Mouse (Mus musculus): ENCODE measurements around the gene Rasal2. TPM values are rescaled to one million over a fixed set of nuclear protein-coding genes. Genes with fewer than 3 reads are reported as not detected.

Rasal2 gene
- polyA plus RNA-seq, 1 experiment: 1.3 TPM

DNA sequence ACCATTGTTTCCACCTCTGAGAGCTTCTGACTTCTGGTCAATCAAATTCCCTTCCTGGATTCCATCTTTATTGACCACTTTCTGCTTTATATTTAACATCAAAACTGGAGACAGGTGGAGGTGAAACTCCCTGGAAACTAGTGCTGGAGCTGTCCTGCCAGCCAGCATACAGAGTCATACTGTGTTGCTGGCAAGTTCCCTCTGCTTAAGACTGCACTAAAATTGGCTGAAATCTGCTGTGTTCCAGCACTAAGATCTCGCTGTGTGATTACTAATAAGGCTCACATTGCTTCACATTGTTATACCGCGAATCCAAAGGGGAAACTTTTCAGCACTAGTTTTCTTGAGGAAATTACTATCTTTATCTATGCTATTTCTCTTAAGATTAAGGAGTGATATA, 267.8 kb downstream of the Rasal2 start:
- no peak for TF ChIP-seq POLR2A (IDR thresholded peaks at IDR 0.05; ENCODE audit: control insufficient read depth, extremely low read depth, insufficient read depth, low read length, poor library complexity)
- TF ChIP-seq CTCF (IDR thresholded peaks at IDR 0.05; ENCODE audit: borderline replicate concordance, control insufficient read depth, extremely low read depth, insufficient read depth, low read length, poor library complexity): no peak
- no peak overlapping the region for H3K4me3 ChIP-seq (ENCODE audit: control insufficient read depth, insufficient read depth, low read length)

DNA sequence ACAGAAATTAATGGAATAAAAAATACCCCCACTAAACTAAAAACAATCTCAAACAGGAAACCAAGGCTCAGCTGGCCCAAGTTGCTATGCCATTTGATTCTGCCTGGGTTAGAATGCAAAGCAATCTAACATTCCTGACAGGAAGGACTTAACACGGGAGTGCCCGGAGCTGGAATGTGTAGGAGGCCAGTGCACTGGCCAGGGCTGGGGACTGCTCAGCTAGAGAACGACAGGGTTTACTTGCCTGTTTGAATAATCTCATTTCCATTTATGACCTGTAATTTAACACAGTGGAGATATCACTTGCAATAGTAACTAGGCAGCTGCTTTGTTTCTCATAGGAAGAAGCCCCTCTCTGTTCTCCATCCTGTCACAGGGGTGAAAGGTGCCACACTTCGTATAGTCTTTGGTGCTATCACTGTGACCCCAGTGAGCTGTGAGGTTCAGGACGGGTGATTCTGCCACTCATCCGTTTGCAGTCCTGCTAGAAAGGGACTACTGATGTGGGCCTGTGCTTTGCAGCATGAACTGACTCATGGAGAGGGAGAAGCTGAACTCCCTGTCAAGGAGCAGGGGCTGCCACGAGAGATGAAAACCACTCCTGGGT, 269.0 kb downstream of the Rasal2 start:
- Histone ChIP-seq H3K27ac (ENCODE audit: control insufficient read depth, insufficient read depth, low read length) (no peak overlapping the region), H3K4me3 (ENCODE audit: control insufficient read depth, insufficient read depth, low read length) (no peak overlapping the region), H3K27me3 (ENCODE audit: control insufficient read depth, insufficient read depth, low read length) (no peaks in the 10 kb centered on the region), H3K36me3 (ENCODE audit: control insufficient read depth, insufficient read depth, low read length) (no peaks in the 10 kb centered on the region), H3K4me1 (replicated peaks; ENCODE audit: control insufficient read depth, insufficient read depth, low read length) (0 out of 2 replicates have a peak, but pooled peaks cover 2% of the 10 kb centered on the region)
- WGBS: 87% methylated on average over 7 of the region's 7 CpGs
- DNase-seq: no peak
- TF ChIP-seq CTCF (IDR thresholded peaks at IDR 0.05; ENCODE audit: borderline replicate concordance, control insufficient read depth, extremely low read depth, insufficient read depth, low read length, poor library complexity) (no peak), POLR2A (IDR thresholded peaks at IDR 0.05; ENCODE audit: control insufficient read depth, extremely low read depth, insufficient read depth, low read length, poor library complexity) (no peak)

More for the DNA sequence above, 267.8 kb downstream of the Rasal2 start:
- Histone ChIP-seq H3K27ac (ENCODE audit: control insufficient read depth, insufficient read depth, low read length) (no peak overlapping the region), H3K27me3 (ENCODE audit: control insufficient read depth, insufficient read depth, low read length) (no peaks in the 10 kb centered on the region), H3K4me1 (replicated peaks; ENCODE audit: control insufficient read depth, insufficient read depth, low read length) (0 out of 2 replicates have a peak, but pooled peaks cover 2% of the 10 kb centered on the region), H3K36me3 (ENCODE audit: control insufficient read depth, insufficient read depth, low read length) (no peaks in the 10 kb centered on the region)
- WGBS: over 99% methylated on average over 3 of the region's 3 CpGs
- no peak for DNase-seq

DNA sequence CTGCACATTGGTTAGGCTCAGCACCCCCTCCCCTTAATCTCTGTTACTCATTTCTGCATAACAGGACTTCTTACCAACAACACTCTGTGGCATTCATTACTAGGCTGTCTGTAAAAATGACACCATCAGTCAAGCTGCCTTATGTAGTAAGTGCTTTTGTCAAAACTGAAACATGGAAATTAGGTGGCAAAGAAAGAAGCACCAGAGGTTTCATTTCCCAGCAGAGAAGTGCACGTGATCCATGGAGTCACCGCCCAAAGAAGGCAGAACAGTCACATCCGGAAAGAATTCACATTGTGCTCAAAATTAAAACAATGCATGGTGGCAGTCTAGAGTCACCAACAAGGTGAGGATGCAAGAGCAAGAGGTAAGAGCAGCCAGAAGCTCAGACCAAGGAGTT, 271.4 kb downstream of the Rasal2 start:
- WGBS: 89% methylated on average over 3 of the region's 3 CpGs
- Histone ChIP-seq H3K27ac (ENCODE audit: control insufficient read depth, insufficient read depth, low read length) (no peak overlapping the region), H3K36me3 (ENCODE audit: control insufficient read depth, insufficient read depth, low read length) (no peaks in the 10 kb centered on the region), H3K4me1 (replicated peaks; ENCODE audit: control insufficient read depth, insufficient read depth, low read length) (0 out of 2 replicates have a peak, but pooled peaks cover 2% of the 10 kb centered on the region), H3K27me3 (ENCODE audit: control insufficient read depth, insufficient read depth, low read length) (no peaks in the 10 kb centered on the region), H3K4me3 (ENCODE audit: control insufficient read depth, insufficient read depth, low read length) (no peak overlapping the region)
- DNase-seq: no peak
- no peak for TF ChIP-seq CTCF (IDR thresholded peaks at IDR 0.05; ENCODE audit: borderline replicate concordance, control insufficient read depth, extremely low read depth, insufficient read depth, low read length, poor library complexity)
- TF ChIP-seq POLR2A (IDR thresholded peaks at IDR 0.05; ENCODE audit: control insufficient read depth, extremely low read depth, insufficient read depth, low read length, poor library complexity): no peak

DNA sequence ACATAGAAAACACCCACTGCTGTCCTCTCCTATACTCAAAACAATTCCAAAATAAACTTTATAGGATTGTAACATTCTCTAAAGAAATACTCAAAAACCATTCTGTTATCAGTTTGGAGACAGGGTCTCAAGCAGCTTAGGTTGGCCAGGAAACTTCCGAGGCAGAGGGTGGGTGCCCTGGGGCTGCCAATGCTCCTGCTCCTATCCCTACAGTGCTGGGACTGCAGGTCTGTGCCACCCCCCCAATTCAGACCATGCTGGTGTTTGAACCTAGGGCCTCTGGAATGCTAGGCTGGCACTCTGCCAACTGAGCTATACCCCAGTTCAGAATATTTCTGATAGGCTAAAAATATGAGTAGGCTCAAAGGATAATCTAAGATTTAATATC, 274.5 kb downstream of the Rasal2 start:
- no peaks in the 10 kb centered on the region for H3K27me3 ChIP-seq (ENCODE audit: control insufficient read depth, insufficient read depth, low read length)
- TF ChIP-seq CTCF (IDR thresholded peaks at IDR 0.05; ENCODE audit: borderline replicate concordance, control insufficient read depth, extremely low read depth, insufficient read depth, low read length, poor library complexity) (no peak), POLR2A (IDR thresholded peaks at IDR 0.05; ENCODE audit: control insufficient read depth, extremely low read depth, insufficient read depth, low read length, poor library complexity) (no peak)
- no peaks in the 10 kb centered on the region for H3K4me1 ChIP-seq (replicated peaks; ENCODE audit: control insufficient read depth, insufficient read depth, low read length)
- no peak for DNase-seq
- H3K27ac ChIP-seq (ENCODE audit: control insufficient read depth, insufficient read depth, low read length): no peak overlapping the region
- H3K4me3 ChIP-seq (ENCODE audit: control insufficient read depth, insufficient read depth, low read length): no peak overlapping the region
- no peaks in the 10 kb centered on the region for H3K36me3 ChIP-seq (ENCODE audit: control insufficient read depth, insufficient read depth, low read length)
- WGBS: 97% methylated on average over 1 of the region's 1 CpGs

DNA sequence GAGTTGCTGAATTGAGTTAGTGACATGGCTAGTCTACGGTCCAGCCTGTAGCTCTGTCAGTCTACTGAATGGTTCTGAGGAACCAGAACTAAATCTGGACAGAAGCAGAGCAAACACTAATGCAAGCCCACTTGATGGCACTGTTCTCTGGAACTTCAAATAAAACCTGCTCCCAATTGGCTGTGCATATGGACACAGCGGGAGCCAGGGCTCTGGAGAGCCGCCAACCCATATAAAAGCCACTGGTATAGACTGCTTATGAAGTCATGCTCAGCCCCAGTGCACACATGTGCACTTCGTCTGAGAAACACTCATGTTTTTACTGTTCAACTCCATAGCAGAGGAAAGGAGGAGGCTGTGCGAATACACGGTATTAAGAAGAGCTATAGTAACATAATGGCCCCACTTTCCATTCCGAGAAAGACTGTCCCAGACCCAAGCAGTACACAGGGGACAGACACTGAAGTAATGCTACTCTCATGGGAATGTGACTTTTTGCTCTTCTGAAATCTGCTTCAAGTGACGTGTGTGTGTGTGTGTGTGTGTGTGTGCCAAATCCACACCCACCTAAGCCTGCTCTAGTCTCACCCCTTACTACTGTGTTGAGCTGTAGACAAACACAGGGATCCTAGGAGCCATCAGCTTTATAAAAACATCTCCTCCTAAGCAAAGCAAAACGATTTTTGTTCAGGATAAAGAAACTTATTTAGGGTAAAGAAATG, 275.1 kb downstream of the Rasal2 start:
- H3K4me3 ChIP-seq (ENCODE audit: control insufficient read depth, insufficient read depth, low read length): no peak overlapping the region
- H3K27ac ChIP-seq (ENCODE audit: control insufficient read depth, insufficient read depth, low read length): no peak overlapping the region
- DNase-seq: no peak
- H3K4me1 ChIP-seq (replicated peaks; ENCODE audit: control insufficient read depth, insufficient read depth, low read length): no peaks in the 10 kb centered on the region
- H3K27me3 ChIP-seq (ENCODE audit: control insufficient read depth, insufficient read depth, low read length): no peaks in the 10 kb centered on the region
- whole genome bisulfite sequencing: 90% methylated on average over 9 of the region's 9 CpGs
- no peaks in the 10 kb centered on the region for H3K36me3 ChIP-seq (ENCODE audit: control insufficient read depth, insufficient read depth, low read length)
- TF ChIP-seq CTCF (IDR thresholded peaks at IDR 0.05; ENCODE audit: borderline replicate concordance, control insufficient read depth, extremely low read depth, insufficient read depth, low read length, poor library complexity) (no peak), POLR2A (IDR thresholded peaks at IDR 0.05; ENCODE audit: control insufficient read depth, extremely low read depth, insufficient read depth, low read length, poor library complexity) (no peak)

DNA sequence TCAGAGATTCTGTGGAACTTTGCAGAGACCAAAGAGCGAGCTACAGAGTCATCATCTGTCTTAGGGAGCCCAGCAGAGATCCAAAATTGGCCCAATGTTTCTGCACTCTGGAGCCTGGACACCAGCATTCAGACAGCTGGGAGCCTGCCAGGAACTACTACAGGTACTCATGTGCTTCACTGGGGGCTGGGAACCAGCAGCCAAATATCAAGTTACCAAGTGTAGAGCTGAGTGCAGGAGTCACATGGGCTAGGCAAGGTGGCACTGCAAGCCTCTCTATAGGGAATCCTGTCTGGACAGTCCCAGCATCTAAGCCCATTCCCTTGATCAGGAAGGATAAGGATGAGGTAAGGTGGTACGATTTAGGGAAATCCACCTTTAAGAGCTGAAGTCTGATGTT, 284.2 kb downstream of the Rasal2 start:
- Histone ChIP-seq H3K27ac (ENCODE audit: control insufficient read depth, insufficient read depth, low read length) (no peak overlapping the region), H3K4me1 (replicated peaks; ENCODE audit: control insufficient read depth, insufficient read depth, low read length) (no peaks in the 10 kb centered on the region), H3K4me3 (ENCODE audit: control insufficient read depth, insufficient read depth, low read length) (no peak overlapping the region), H3K27me3 (ENCODE audit: control insufficient read depth, insufficient read depth, low read length) (no peaks in the 10 kb centered on the region), H3K36me3 (ENCODE audit: control insufficient read depth, insufficient read depth, low read length) (no peaks in the 10 kb centered on the region)
- TF ChIP-seq POLR2A (IDR thresholded peaks at IDR 0.05; ENCODE audit: control insufficient read depth, extremely low read depth, insufficient read depth, low read length, poor library complexity): no peak
- no peak for TF ChIP-seq CTCF (IDR thresholded peaks at IDR 0.05; ENCODE audit: borderline replicate concordance, control insufficient read depth, extremely low read depth, insufficient read depth, low read length, poor library complexity)
- no peak for DNase-seq
- 94% methylated on average over 2 of the region's 2 CpGs for WGBS

All from thymus, adult 2 months (tissue).